Mouse (Mus musculus) G1E (cell line): ENCODE measurements around the gene Adgrg6.

Experiments used
- CTCF ChIP-seq: IDR thresholded peaks from 2 replicates; pipeline ENCODE4 v1.5.1; 2012; ENCODE audit warnings: low read depth, low read length, inconsistent platforms, mixed read lengths
- GATA1 ChIP-seq: IDR thresholded peaks from 2 replicates; pipeline ENCODE4 v1.6.1; 2012; ENCODE audit warnings: borderline replicate concordance, low read length, inconsistent platforms, mixed read lengths
- GATA2 ChIP-seq: IDR thresholded peaks from 2 replicates; pipeline ENCODE4 v1.6.1; 2012; ENCODE audit warnings: low read depth, low read length, inconsistent platforms, borderline replicate concordance

DNA sequence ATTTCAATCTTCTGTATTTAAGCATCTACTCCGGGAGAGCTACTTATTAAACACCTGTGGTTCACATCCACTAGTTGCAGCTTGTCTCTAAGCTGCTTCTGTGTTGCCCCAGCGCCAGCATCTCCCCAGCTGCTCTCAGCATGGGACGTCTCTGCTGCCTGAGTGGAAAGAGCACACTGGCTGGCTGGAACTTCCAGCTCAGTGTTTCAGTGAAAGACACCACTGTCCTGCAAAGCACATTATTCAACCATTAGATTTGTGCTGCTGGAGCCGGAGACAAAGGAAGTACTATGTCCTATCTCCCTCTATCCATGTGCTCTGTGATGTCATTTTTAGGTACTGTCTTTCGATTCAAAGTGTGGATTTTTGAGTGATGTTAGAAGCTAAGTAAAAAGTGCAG, 63.0 kb downstream of the Adgrg6 start:
- no peak for TF ChIP-seq CTCF
- no peak for TF ChIP-seq GATA1
- TF ChIP-seq GATA2, result no peak
